Mouse (Mus musculus) spleen, adult 2 months (tissue): ENCODE data around the gene Tsen34.

Experiments
- CTCF ChIP-seq: fragments of 200-500 bp; IDR thresholded peaks from 2 replicates; pipeline ENCODE4 v1.5.1; 2011; ENCODE audit warnings: mild to moderate bottlenecking, inconsistent platforms; ENCODE audit not compliant: insufficient read depth, insufficient read length, insufficient replicate concordance; ENCODE audit errors: extremely low read depth
- POLR2A ChIP-seq: fragments of 200-500 bp; IDR thresholded peaks from 2 replicates; pipeline ENCODE4 v1.6.1; 2011; ENCODE audit warnings: low read depth, low read length, inconsistent platforms

GRCm38 (mm10) chr7:3644348-3644671 is 48.4 kb upstream of the Tsen34 start:
- TF ChIP-seq POLR2A (no peak), CTCF (no peak)
